Mouse (Mus musculus) MEL (cell line): Measurements from ENCODE around the gene Heatr3. TPM values are rescaled to one million over a fixed set of nuclear protein-coding genes. Genes with fewer than 3 reads are reported as not detected.

Experiments
- DNase-seq: peaks from one replicate; pipeline ENCODE4 v3.0.0; 2011; ENCODE audit warnings: low read depth, low spot score
- H3K27ac ChIP-seq: 2 replicates; pipeline ENCODE4 v1.5.1; 2012; ENCODE audit warnings: low read depth, mild to moderate bottlenecking, control low read depth, low read length, moderate library complexity; ENCODE audit not compliant: control insufficient read depth
- H3K27me3 ChIP-seq, 2 experiments: fragments of 150-350 bp in 1 of 2; sonication (generic) in 1 of 2; 2 replicates each; pipeline ENCODE4 v1.6.1; 2012; ENCODE audit warnings: low read length in 2 of 2, mild to moderate bottlenecking in 2 of 2, improper control_type of control experiment in 1 of 2, moderate library complexity in 1 of 2; ENCODE audit not compliant: insufficient read depth in 2 of 2, control insufficient read depth in 1 of 2
- H3K36me3 ChIP-seq, 2 experiments: 2 replicates each; pipeline ENCODE4 v1.6.1; 2012 to 2014; ENCODE audit warnings: low read length in 2 of 2, improper control_type of control experiment in 1 of 2, inconsistent platforms in 1 of 2, mild to moderate bottlenecking in 1 of 2; ENCODE audit not compliant: insufficient read depth in 2 of 2, control insufficient read depth in 1 of 2
- H3K4me1 ChIP-seq, 2 experiments: fragments of 150-350 bp in 1 of 2; sonication (generic) in 1 of 2; 2 replicates each; pipeline ENCODE4 v1.6.1; 2012; ENCODE audit warnings: low read length in 2 of 2, improper control_type of control experiment in 1 of 2, mild to moderate bottlenecking in 1 of 2; ENCODE audit not compliant: insufficient read depth in 2 of 2, control insufficient read depth in 1 of 2
- H3K4me3 ChIP-seq, 2 experiments: fragments of 150-350 bp in 1 of 2; sonication (generic) in 1 of 2; 2 replicates each; pipeline ENCODE4 v1.5.1; 2012; ENCODE audit warnings: low read depth in 2 of 2, low read length in 2 of 2, mild to moderate bottlenecking in 2 of 2, moderate library complexity in 2 of 2, control low read depth in 1 of 2, improper control_type of control experiment in 1 of 2; ENCODE audit not compliant: control insufficient read depth in 1 of 2, insufficient read depth in 1 of 2
- H3K79me2 ChIP-seq: 2 replicates; pipeline ENCODE4 v1.6.1; 2012; ENCODE audit warnings: mild to moderate bottlenecking, low read length, moderate library complexity; ENCODE audit not compliant: control insufficient read depth, poor library complexity, insufficient read depth
- H3K9ac ChIP-seq: 2 replicates; pipeline ENCODE4 v1.6.1; 2012; ENCODE audit warnings: low read depth, mild to moderate bottlenecking, control low read depth, low read length, moderate library complexity; ENCODE audit not compliant: control insufficient read depth, poor library complexity, severe bottlenecking
- H3K9me3 ChIP-seq: fragments of 150-350 bp; sonication (generic); replicated peaks from 2 replicates; pipeline ENCODE4 v1.6.1; 2012; ENCODE audit warnings: mild to moderate bottlenecking, low read length, improper control_type of control experiment, moderate library complexity; ENCODE audit not compliant: insufficient read depth
- CHD1 ChIP-seq: IDR thresholded peaks from 2 replicates; pipeline ENCODE4 v1.6.1; 2012; ENCODE audit warnings: low read depth, mild to moderate bottlenecking, inconsistent platforms, low read length, improper control_type of control experiment
- ELF1 ChIP-seq: IDR thresholded peaks from 2 replicates; pipeline ENCODE4 v1.6.1; 2014; ENCODE audit warnings: low read depth, mild to moderate bottlenecking, inconsistent platforms, low read length, improper control_type of control experiment, moderate library complexity
- EP300 ChIP-seq, 2 experiments: IDR thresholded peaks; 2 replicates each; pipeline ENCODE4 v1.6.1; 2011; ENCODE audit warnings: improper control_type of control experiment in 2 of 2, low read length in 2 of 2, low read depth in 1 of 2, mild to moderate bottlenecking in 1 of 2
- HCFC1 ChIP-seq: IDR thresholded peaks from 2 replicates; pipeline ENCODE4 v1.6.1; 2012; ENCODE audit warnings: low read depth, mild to moderate bottlenecking, inconsistent platforms, low read length, improper control_type of control experiment, moderate library complexity
- MAFK ChIP-seq: IDR thresholded peaks from 2 replicates; pipeline ENCODE4 v1.6.1; 2011; ENCODE audit warnings: low read depth, mild to moderate bottlenecking, low read length, improper control_type of control experiment, borderline replicate concordance
- MAX ChIP-seq: IDR thresholded peaks from 2 replicates; pipeline ENCODE4 v1.6.1; 2011; ENCODE audit warnings: low read length, improper control_type of control experiment
- MAZ ChIP-seq: IDR thresholded peaks from 2 replicates; pipeline ENCODE4 v1.6.1; 2012; ENCODE audit warnings: low read depth, mild to moderate bottlenecking, inconsistent platforms, low read length, improper control_type of control experiment
- MEF2A ChIP-seq: IDR thresholded peaks from 2 replicates; pipeline ENCODE4 v1.6.1; 2014; ENCODE audit warnings: low read depth, mild to moderate bottlenecking, inconsistent platforms, low read length, improper control_type of control experiment; ENCODE audit not compliant: poor library complexity, insufficient replicate concordance, severe bottlenecking; ENCODE audit errors: extremely low read depth
- MXI1 ChIP-seq: IDR thresholded peaks from 2 replicates; pipeline ENCODE4 v1.6.1; 2011; ENCODE audit warnings: mild to moderate bottlenecking, low read depth, low read length, improper control_type of control experiment
- NELFE ChIP-seq: IDR thresholded peaks from 2 replicates; pipeline ENCODE4 v1.6.1; 2011; ENCODE audit warnings: low read depth, low read length, improper control_type of control experiment
- NRF1 ChIP-seq: IDR thresholded peaks from 2 replicates; pipeline ENCODE4 v1.6.1; 2014; ENCODE audit warnings: low read depth, mild to moderate bottlenecking, inconsistent platforms, low read length, improper control_type of control experiment, moderate library complexity; ENCODE audit not compliant: poor library complexity, insufficient read depth, severe bottlenecking
- POLR2AphosphoS5 ChIP-seq: IDR thresholded peaks from 2 replicates; pipeline ENCODE4 v1.6.1; 2012; ENCODE audit warnings: low read depth, borderline replicate concordance, mild to moderate bottlenecking, inconsistent platforms, low read length, moderate library complexity, mixed read lengths
- RAD21 ChIP-seq: IDR thresholded peaks from 2 replicates; pipeline ENCODE4 v1.6.1; 2011; ENCODE audit warnings: mild to moderate bottlenecking, low read depth, low read length, improper control_type of control experiment
- SIN3A ChIP-seq: IDR thresholded peaks from 2 replicates; pipeline ENCODE4 v1.6.1; 2012; ENCODE audit warnings: low read length, improper control_type of control experiment, inconsistent platforms
- SMC3 ChIP-seq: IDR thresholded peaks from 2 replicates; pipeline ENCODE4 v1.6.1; 2011; ENCODE audit warnings: low read depth, low read length, improper control_type of control experiment
- TAL1 ChIP-seq: IDR thresholded peaks from 2 replicates; pipeline ENCODE4 v1.6.1; 2012; ENCODE audit warnings: mild to moderate bottlenecking, inconsistent platforms, low read length, moderate library complexity, mixed read lengths
- TBP ChIP-seq: IDR thresholded peaks from 2 replicates; pipeline ENCODE4 v1.8.0; 2011; ENCODE audit warnings: low read depth, low read length, improper control_type of control experiment
- UBTF ChIP-seq: IDR thresholded peaks from 2 replicates; pipeline ENCODE4 v1.6.1; 2012; ENCODE audit warnings: low read depth, mild to moderate bottlenecking, inconsistent platforms, low read length, improper control_type of control experiment, moderate library complexity, borderline replicate concordance; ENCODE audit not compliant: insufficient read depth
- USF1 ChIP-seq: IDR thresholded peaks from 2 replicates; pipeline ENCODE4 v1.6.1; 2014; ENCODE audit warnings: low read depth, mild to moderate bottlenecking, inconsistent platforms, low read length, improper control_type of control experiment, moderate library complexity
- USF2 ChIP-seq, 2 experiments: IDR thresholded peaks; 2 replicates each; pipeline ENCODE4 v1.6.1; 2011 to 2012; ENCODE audit warnings: improper control_type of control experiment in 2 of 2, low read length in 2 of 2, borderline replicate concordance in 1 of 2, inconsistent platforms in 1 of 2, low read depth in 1 of 2, mild to moderate bottlenecking in 1 of 2; ENCODE audit not compliant: insufficient read depth in 1 of 2
- ZNF384 ChIP-seq: IDR thresholded peaks from 2 replicates; pipeline ENCODE4 v1.6.1; 2012; ENCODE audit warnings: low read depth, mild to moderate bottlenecking, inconsistent platforms, low read length, improper control_type of control experiment
- polyA plus RNA-seq, 2 experiments: library from polyadenylated mRNA; stranded (reverse) in 1 of 2; unstranded in 1 of 2; fragments of >175 nt in 1 of 2; fragments of >200 nt in 1 of 2; gene quantifications; 2 replicates each; pipeline versions ENCODE4 v1.2.1 to v1.2.4; 2012; ENCODE audit warnings: low replicate concordance in 2 of 2, low read depth in 1 of 2; ENCODE audit not compliant: insufficient read length in 2 of 2, insufficient read depth in 1 of 2, missing spikeins in 1 of 2
- total RNA-seq: library from RNA; depleted of rRNA; stranded (reverse); fragments of 300-350 nt; gene quantifications from 2 replicates; pipeline ENCODE4 v1.2.3, GENCODE M21; 2012

Heatr3 gene
- total and polyA plus RNA-seq, 3 experiments, result 59.6 to 60.3 TPM; not detected in 1

GRCm38 (mm10) chr8:88175264-88175663, 37.6 kb downstream of the Heatr3 start:
- no peak overlapping the region for H3K27ac ChIP-seq
- no peak overlapping the region for H3K9ac ChIP-seq
- DNase-seq, result no peak
- no peak overlapping the region for H3K4me3 ChIP-seq
- H3K9me3 ChIP-seq, result no peaks in the 10 kb centered on the region
- no peak for TF ChIP-seq HCFC1
- no peak for TF ChIP-seq CHD1
- no peak for TF ChIP-seq ELF1
- no peaks in the 10 kb centered on the region for H3K4me1 ChIP-seq
- H3K27me3 ChIP-seq, result no peaks in the 10 kb centered on the region
- no peaks in the 10 kb centered on the region for H3K79me2 ChIP-seq
- H3K36me3 ChIP-seq, result no peaks in the 10 kb centered on the region; a peak in 1 of 4 replicates

- DNase-seq, result no peak
- H3K27ac ChIP-seq, result no peak overlapping the region
- no peak for TF ChIP-seq RAD21
- TF ChIP-seq POLR2AphosphoS5, result no peak
- no peak for TF ChIP-seq CHD1
- TF ChIP-seq USF2 (IDR thresholded peaks at IDR 0.05; ENCODE audit: borderline replicate concordance in 1 of 2, insufficient read depth in 1 of 2, low read depth in 1 of 2, low read length in 2 of 2), result no peak
- TF ChIP-seq MAZ, result no peak
- no peak for TF ChIP-seq NRF1
- TF ChIP-seq MAX, result no peak
- no peak for TF ChIP-seq EP300 (IDR thresholded peaks at IDR 0.05; ENCODE audit: low read depth in 1 of 2, low read length in 2 of 2)
- no peak for TF ChIP-seq UBTF
- TF ChIP-seq USF1, result no peak
- no peak for TF ChIP-seq TBP
- TF ChIP-seq ZNF384, result no peak
- no peak for TF ChIP-seq TAL1
- TF ChIP-seq SIN3A, result no peak
- no peak for TF ChIP-seq NELFE
- no peak for TF ChIP-seq MXI1
- TF ChIP-seq MAFK, result no peak
- no peak for TF ChIP-seq ELF1
- no peak for TF ChIP-seq MEF2A
- TF ChIP-seq SMC3, result no peak
- TF ChIP-seq, all 39 proteins: peak for 0
- H3K4me3 ChIP-seq, result no peak overlapping the region
- no peaks in the 10 kb centered on the region for H3K27me3 ChIP-seq
- no peaks in the 10 kb centered on the region for H3K4me1 ChIP-seq
- no peaks in the 10 kb centered on the region for H3K79me2 ChIP-seq
- H3K36me3 ChIP-seq, result no peaks in the 10 kb centered on the region; a peak in 1 of 4 replicates
- H3K9me3 ChIP-seq, result no peaks in the 10 kb centered on the region
- no peak overlapping the region for H3K9ac ChIP-seq
Observed at GRCm38 (mm10) chr8:88177291-88177690, 39.6 kb downstream of the Heatr3 start.
